Mouse (Mus musculus) kidney, postnatal 36 days (tissue): ENCODE data around the gene Tgfbrap1.

Source experiments
- DNase-seq, 2 experiments: peaks; one replicate each; pipeline ENCODE4 v3.0.0; 2021 to 2022; ENCODE audit warnings: mixed read lengths in 2 of 2

Tgfbrap1 gene

GRCm38 (mm10) chr1:43010461-43010860, 88.0 kb downstream of the Tgfbrap1 start:
- DNase-seq, result no peak

GRCm38 (mm10) chr1:43006524-43006923, 91.9 kb downstream of the Tgfbrap1 start:
- no peak for DNase-seq

GRCm38 (mm10) chr1:43006051-43006514, 92.4 kb downstream of the Tgfbrap1 start:
- no peak for DNase-seq
